Mouse (Mus musculus): ENCODE data around the gene Ttc23l.
"Not testable (repeated sequence)": the region's sequence is repeated elsewhere in the genome, so short reads cannot be mapped to it uniquely, and the experiment has no call there.

Ttc23l gene

GRCm38 (mm10) chr15:10558465-10558864 lies at the start of gene Ttc23l:
Gene Ttc23l, minus strand, starts transcription at chr15:10558668.
- no peak for DNase-seq (ENCODE audit: low spot score in 2 of 2)

GRCm38 (mm10) chr15:10599413-10599812 lies 40.9 kb upstream of the Ttc23l start:
- DNase-seq (ENCODE audit: low spot score in 2 of 2), result no peak

GRCm38 (mm10) chr15:10598259-10599225 lies 40.1 kb upstream of the Ttc23l start:
- no peak for DNase-seq (ENCODE audit: low spot score in 2 of 2)

- DNase-seq (ENCODE audit: low spot score in 2 of 2), result no peak
Observed at GRCm38 (mm10) chr15:10596871-10597270, 38.4 kb upstream of the Ttc23l start.

GRCm38 (mm10) chr15:10595408-10595807 lies 36.9 kb upstream of the Ttc23l start:
- DNase-seq (ENCODE audit: low spot score in 2 of 2), result no peak

GRCm38 (mm10) chr15:10594910-10595309 lies 36.4 kb upstream of the Ttc23l start:
- no peak for DNase-seq (ENCODE audit: low spot score in 2 of 2)

GRCm38 (mm10) chr15:10593094-10593493 lies 34.6 kb upstream of the Ttc23l start:
- DNase-seq (ENCODE audit: low spot score in 2 of 2), result no peak

GRCm38 (mm10) chr15:10586565-10586964 lies 28.1 kb upstream of the Ttc23l start:
- no peak for DNase-seq (ENCODE audit: low spot score in 2 of 2)

GRCm38 (mm10) chr15:10584359-10585187 lies 26.1 kb upstream of the Ttc23l start:
- DNase-seq (ENCODE audit: low spot score in 2 of 2), result no peak

GRCm38 (mm10) chr15:10583408-10583807 lies 24.9 kb upstream of the Ttc23l start:
- DNase-seq (ENCODE audit: low spot score in 2 of 2), result peak; percentile 52 to 70

GRCm38 (mm10) chr15:10579159-10579558 lies 20.7 kb upstream of the Ttc23l start:
- no peak for DNase-seq (ENCODE audit: low spot score in 2 of 2)

- no peak for DNase-seq (ENCODE audit: low spot score in 2 of 2)
Observed at GRCm38 (mm10) chr15:10566486-10566885, 8.0 kb upstream of the Ttc23l start.

GRCm38 (mm10) chr15:10564201-10564600 lies 5.7 kb upstream of the Ttc23l start:
- no peak for DNase-seq (ENCODE audit: low spot score in 2 of 2)

GRCm38 (mm10) chr15:10562281-10562680 lies 3.8 kb upstream of the Ttc23l start:
- no peak for DNase-seq (ENCODE audit: low spot score in 2 of 2)

GRCm38 (mm10) chr15:10560005-10560404 lies 1.5 kb upstream of the Ttc23l start:
- no peak for DNase-seq (ENCODE audit: low spot score in 2 of 2)

- no peak for DNase-seq (ENCODE audit: low spot score in 2 of 2)
Observed at GRCm38 (mm10) chr15:10554336-10554735, 4.1 kb downstream of the Ttc23l start.

GRCm38 (mm10) chr15:10540271-10541088 lies 18.0 kb downstream of the Ttc23l start:
- no peak for DNase-seq (ENCODE audit: low spot score in 2 of 2)

- no peak for DNase-seq (ENCODE audit: low spot score in 2 of 2)
Observed at GRCm38 (mm10) chr15:10535969-10536368, 22.5 kb downstream of the Ttc23l start.

- no peak for DNase-seq (ENCODE audit: low spot score in 2 of 2)
Observed at GRCm38 (mm10) chr15:10534591-10534990, 23.9 kb downstream of the Ttc23l start.

- not testable (repeated sequence) for DNase-seq (ENCODE audit: low spot score in 2 of 2)
Observed at GRCm38 (mm10) chr15:10533361-10533760, 25.1 kb downstream of the Ttc23l start.

GRCm38 (mm10) chr15:10531352-10531751 lies 27.1 kb downstream of the Ttc23l start:
- no peak for DNase-seq (ENCODE audit: low spot score in 2 of 2)

GRCm38 (mm10) chr15:10525896-10526295 lies 32.6 kb downstream of the Ttc23l start:
- no peak for DNase-seq (ENCODE audit: low spot score in 2 of 2)
